Mouse (Mus musculus): ENCODE results near the gene Ube3b. TPM values are rescaled to one million over a fixed set of nuclear protein-coding genes. Genes with fewer than 3 reads are reported as not detected.

The Ube3b gene
- total and polyA plus RNA-seq, 3 experiments: 11.7 to 29.8 (median 22.1) TPM

DNA sequence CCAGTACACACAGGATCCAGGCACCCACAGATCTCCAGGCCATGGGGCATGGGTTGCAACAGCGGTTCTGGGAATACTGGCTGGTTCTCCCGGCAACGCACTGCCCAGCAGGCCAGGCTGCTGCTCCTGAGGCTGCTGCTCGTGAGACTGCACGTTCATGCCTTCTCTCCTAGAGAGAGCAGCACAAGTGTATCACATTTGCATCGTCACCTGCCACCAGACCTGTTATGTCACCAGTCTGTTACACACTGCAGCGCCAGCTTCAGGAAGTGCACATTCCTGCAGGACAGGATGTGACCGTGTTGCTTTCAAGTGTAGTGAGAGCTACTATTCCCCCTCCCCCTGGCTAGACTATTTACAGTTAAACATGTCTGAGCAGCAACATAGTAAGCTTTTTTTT lies 36.4 kb downstream of the Ube3b start:
- Histone ChIP-seq H3K9ac (ENCODE audit: insufficient read depth, low read depth) (no peak overlapping the region), H3K27me3 (replicated peaks) (no peaks in the 10 kb centered on the region), H3K4me2 (ENCODE audit: insufficient read depth, low read depth, poor library complexity, severe bottlenecking) (no peak overlapping the region), H3K36me3 (replicated peaks in 1 of 2; ENCODE audit: control insufficient read depth in 1 of 2, insufficient read depth in 1 of 2, low read length in 1 of 2) (peaks cover 68 to 98% of the 10 kb centered on the region in 2 experiments), H3K4me1 (ENCODE audit: control insufficient read depth in 1 of 2, insufficient read depth in 2 of 2) (no peaks in the 10 kb centered on the region), H3K79me2 (replicated peaks; ENCODE audit: control insufficient read depth, extremely low read depth, insufficient read depth, poor library complexity, severe bottlenecking) (no peaks in the 10 kb centered on the region), H3K9me3 (replicated peaks; ENCODE audit: low read length) (no peaks in the 10 kb centered on the region), H3K27ac (ENCODE audit: insufficient read depth, low read depth) (no peak overlapping the region), H3K4me3 (replicated peaks in 1 of 3; ENCODE audit: low read depth in 2 of 3, low read length in 2 of 3, poor library complexity in 1 of 3) (no peak overlapping the region)
- TF ChIP-seq TBP (conservative IDR thresholded peaks at IDR 0.05; ENCODE audit: low read depth, low read length) (no peak), GABPA (IDR thresholded peaks at IDR 0.05; ENCODE audit: insufficient replicate concordance, low read depth, low read length) (no peak), PAX5 (IDR thresholded peaks at IDR 0.05; ENCODE audit: low read length) (no peak), ETS1 (conservative IDR thresholded peaks at IDR 0.05; ENCODE audit: low read depth, low read length) (no peak), ELF1 (IDR thresholded peaks at IDR 0.05; ENCODE audit: low read depth, low read length) (no peak)
- DNase-seq (ENCODE audit: extremely low read depth): no peak
- dilution Hi-C loops (cut with MboI; ENCODE audit: extremely low pct_ligation_motif_present, extremely low pct_unique_long_range_greater_than_20kb, low sequenced_read_pairs) (no loop called here), in situ Hi-C loops (cut with MboI; ENCODE audit: low pct_ligation_motif_present, low pct_unique_long_range_greater_than_20kb, low sequenced_read_pairs) (no loop called here)

GRCm38 (mm10) chr5:114418541-114418940 lies 38.1 kb downstream of the Ube3b start:
- H3K9ac ChIP-seq (ENCODE audit: insufficient read depth, low read depth): no peak overlapping the region
- H3K4me1 ChIP-seq (ENCODE audit: control insufficient read depth in 1 of 2, insufficient read depth in 2 of 2): no peaks in the 10 kb centered on the region
- no peaks in the 10 kb centered on the region for H3K79me2 ChIP-seq (replicated peaks; ENCODE audit: control insufficient read depth, extremely low read depth, insufficient read depth, poor library complexity, severe bottlenecking)
- in situ Hi-C loops (cut with MboI; ENCODE audit: low pct_ligation_motif_present, low pct_unique_long_range_greater_than_20kb, low sequenced_read_pairs) (no loop called here), dilution Hi-C loops (cut with MboI; ENCODE audit: extremely low pct_ligation_motif_present, extremely low pct_unique_long_range_greater_than_20kb, low sequenced_read_pairs) (no loop called here)
- no peak for DNase-seq (ENCODE audit: extremely low read depth)
- H3K27ac ChIP-seq (ENCODE audit: insufficient read depth, low read depth): no peak overlapping the region
- no peaks in the 10 kb centered on the region for H3K27me3 ChIP-seq (replicated peaks)
- no peak overlapping the region for H3K4me3 ChIP-seq (replicated peaks in 1 of 3; ENCODE audit: low read depth in 2 of 3, low read length in 2 of 3, poor library complexity in 1 of 3)
- peaks cover 54 to 93% of the 10 kb centered on the region in 2 experiments for H3K36me3 ChIP-seq (replicated peaks in 1 of 2; ENCODE audit: control insufficient read depth in 1 of 2, insufficient read depth in 1 of 2, low read length in 1 of 2)
- H3K4me2 ChIP-seq (ENCODE audit: insufficient read depth, low read depth, poor library complexity, severe bottlenecking): no peak overlapping the region
- no peaks in the 10 kb centered on the region for H3K9me3 ChIP-seq (replicated peaks; ENCODE audit: low read length)
- TF ChIP-seq MAX (IDR thresholded peaks at IDR 0.05; ENCODE audit: low read length): no peak
- TF ChIP-seq RAD21 (IDR thresholded peaks at IDR 0.05; ENCODE audit: low read depth, low read length): peak; percentile 2
- peak in 1 of 2 experiments; percentile 35; a peak in 2 of 4 replicates for TF ChIP-seq CTCF (conservative IDR thresholded peaks at IDR 0.05 in 1 of 2, IDR thresholded peaks at IDR 0.05 in 1 of 2; ENCODE audit: low read depth in 2 of 2, low read length in 2 of 2)

DNA sequence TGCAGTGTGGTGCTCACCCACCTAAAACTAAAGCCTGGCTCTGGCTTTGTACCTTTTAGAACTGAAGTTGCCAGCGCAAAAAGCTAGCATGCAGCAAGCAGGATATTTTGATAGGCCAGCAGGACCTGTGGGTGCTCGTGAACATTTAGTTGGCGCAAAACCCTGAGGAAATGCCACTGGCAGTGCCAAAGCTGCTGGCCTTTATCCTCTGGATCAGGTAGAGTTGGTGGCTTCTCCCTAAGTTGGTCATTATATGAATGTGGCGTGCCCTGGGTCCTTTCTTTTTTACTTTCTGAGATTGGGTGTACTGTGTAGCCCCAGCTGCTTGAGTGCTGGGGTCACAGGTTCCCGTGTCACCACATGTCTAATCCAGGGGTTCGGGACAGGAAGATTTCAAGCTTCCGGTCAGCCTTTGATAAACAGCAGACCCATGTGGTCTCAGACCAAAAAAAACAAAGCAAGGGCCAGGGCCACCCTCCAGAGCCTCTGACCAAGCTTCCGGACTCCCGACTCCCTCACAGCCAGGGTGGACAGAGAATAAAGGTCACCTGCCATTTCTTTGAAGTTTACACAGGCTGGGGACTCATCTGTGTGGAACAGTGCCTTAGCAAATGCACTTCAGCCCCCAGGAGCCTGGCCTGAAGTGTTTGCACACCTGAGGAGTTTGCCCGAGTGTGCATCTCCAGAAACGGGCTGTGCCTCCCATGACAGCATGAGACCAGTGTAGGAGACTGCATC lies 41.3 kb downstream of the Ube3b start:
- Histone ChIP-seq H3K36me3 (replicated peaks in 1 of 2; ENCODE audit: control insufficient read depth in 1 of 2, insufficient read depth in 1 of 2, low read length in 1 of 2) (peaks cover 31 to 63% of the 10 kb centered on the region in 2 experiments), H3K79me2 (replicated peaks; ENCODE audit: control insufficient read depth, extremely low read depth, insufficient read depth, poor library complexity, severe bottlenecking) (no peaks in the 10 kb centered on the region), H3K4me1 (ENCODE audit: control insufficient read depth in 1 of 2, insufficient read depth in 2 of 2) (no peaks in the 10 kb centered on the region), H3K4me3 (replicated peaks in 1 of 3; ENCODE audit: low read depth in 2 of 3, low read length in 2 of 3, poor library complexity in 1 of 3) (no peak overlapping the region), H3K4me2 (ENCODE audit: insufficient read depth, low read depth, poor library complexity, severe bottlenecking) (no peak overlapping the region), H3K9ac (ENCODE audit: insufficient read depth, low read depth) (no peak overlapping the region), H3K9me3 (replicated peaks; ENCODE audit: low read length) (no peaks in the 10 kb centered on the region), H3K27me3 (replicated peaks) (no peaks in the 10 kb centered on the region), H3K27ac (ENCODE audit: insufficient read depth, low read depth) (no peak overlapping the region)
- dilution Hi-C loops (cut with MboI; ENCODE audit: extremely low pct_ligation_motif_present, extremely low pct_unique_long_range_greater_than_20kb, low sequenced_read_pairs): no loop called here
- TF ChIP-seq EP300 (IDR thresholded peaks at IDR 0.05; ENCODE audit: low read length): no peak
- no peak for TF ChIP-seq SMC3 (IDR thresholded peaks at IDR 0.05; ENCODE audit: low read depth, low read length)
- no peak for TF ChIP-seq NRF1 (IDR thresholded peaks at IDR 0.05; ENCODE audit: low read depth, low read length)
- TF ChIP-seq CTCF (conservative IDR thresholded peaks at IDR 0.05 in 1 of 2, IDR thresholded peaks at IDR 0.05 in 1 of 2; ENCODE audit: low read depth in 2 of 2, low read length in 2 of 2): no peak
- TF ChIP-seq JUND (conservative IDR thresholded peaks at IDR 0.05; ENCODE audit: low read depth, low read length): no peak
- no peak for TF ChIP-seq USF2 (conservative IDR thresholded peaks at IDR 0.05; ENCODE audit: low read depth, low read length)
- TF ChIP-seq ZKSCAN1 (IDR thresholded peaks at IDR 0.05; ENCODE audit: borderline replicate concordance, low read depth, low read length): no peak
- TF ChIP-seq POLR2AphosphoS2 (IDR thresholded peaks at IDR 0.05; ENCODE audit: low read depth, low read length): no peak
- no peak for TF ChIP-seq RAD21 (IDR thresholded peaks at IDR 0.05; ENCODE audit: low read depth, low read length)
- no peak for TF ChIP-seq BHLHE40 (IDR thresholded peaks at IDR 0.05; ENCODE audit: low read depth, low read length)
- TF ChIP-seq CHD1 (IDR thresholded peaks at IDR 0.05; ENCODE audit: low read depth, low read length): no peak
- TF ChIP-seq E2F4 (IDR thresholded peaks at IDR 0.05; ENCODE audit: insufficient replicate concordance, low read depth, low read length): no peak
- no peak for TF ChIP-seq MAFK (IDR thresholded peaks at IDR 0.05; ENCODE audit: insufficient replicate concordance, low read length)
- no peak for TF ChIP-seq MEF2A (IDR thresholded peaks at IDR 0.05; ENCODE audit: borderline replicate concordance, low read depth, low read length)
- TF ChIP-seq TBP (conservative IDR thresholded peaks at IDR 0.05; ENCODE audit: low read depth, low read length): no peak
- no peak for TF ChIP-seq TCF12 (IDR thresholded peaks at IDR 0.05; ENCODE audit: low read depth, low read length)
- in situ Hi-C loops (cut with MboI; ENCODE audit: low pct_ligation_motif_present, low pct_unique_long_range_greater_than_20kb, low sequenced_read_pairs): no loop called here
- no peak for DNase-seq (ENCODE audit: extremely low read depth)

Measured in CH12.LX (cell line).